Mouse (Mus musculus): ENCODE data around the gene Rundc1.
"Not testable (repeated sequence)": the region's sequence is repeated elsewhere in the genome, so short reads cannot be mapped to it uniquely, and the experiment has no call there.

Gene Rundc1

DNA sequence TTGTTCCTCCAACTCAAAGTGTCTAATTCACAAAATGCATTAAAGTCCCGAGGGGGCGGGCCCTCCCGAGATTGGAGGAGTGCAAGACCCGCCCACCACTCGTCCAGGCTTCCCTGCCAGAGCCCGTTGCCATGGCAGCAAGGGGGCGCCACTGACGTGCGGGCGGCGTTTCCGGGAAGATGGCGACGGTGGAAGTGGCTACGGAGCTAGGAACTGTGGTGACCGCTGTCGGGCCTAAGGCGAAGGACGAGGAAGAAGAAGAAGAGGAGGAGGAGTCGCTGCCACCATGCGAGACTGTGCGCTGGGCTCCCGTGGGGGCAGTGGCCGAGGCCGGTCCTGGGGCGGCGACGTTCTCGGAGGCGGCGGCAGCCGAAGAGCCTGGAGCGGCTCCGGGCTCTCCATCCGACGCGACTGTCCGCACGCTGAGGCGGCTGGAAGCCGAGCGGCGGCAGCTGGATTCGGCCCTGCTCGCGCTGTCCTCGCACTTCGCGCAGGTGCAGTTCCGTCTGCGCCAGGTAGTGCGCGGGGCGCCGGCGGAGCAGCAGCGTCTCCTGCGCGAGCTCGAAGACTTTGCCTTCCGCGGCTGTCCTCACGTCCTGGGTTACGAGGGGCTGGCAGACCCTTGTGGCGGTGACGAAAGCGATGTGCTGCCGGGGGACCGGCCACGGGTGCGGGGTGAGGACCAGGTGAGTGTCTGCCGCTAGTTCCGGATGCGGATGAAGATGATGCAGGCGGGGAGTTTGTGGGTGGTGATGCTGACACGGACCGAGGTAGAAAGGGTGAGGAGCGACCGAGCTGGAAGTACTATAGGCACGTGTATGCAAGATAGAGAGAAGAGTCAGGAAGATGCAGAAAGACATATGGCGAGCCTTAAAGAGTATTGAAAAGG, at the start of gene Rundc1, which contains the start of gene Ptges3l:
Gene Rundc1 (plus strand): TSS at position 161 of the 889 bp plus-strand sequence.
Gene Ptges3l (minus strand): TSS at position 409 of the 889 bp plus-strand sequence.
- DNase-seq (ENCODE audit: low spot score in 2 of 2) = peak; percentile 94 to 98

DNA sequence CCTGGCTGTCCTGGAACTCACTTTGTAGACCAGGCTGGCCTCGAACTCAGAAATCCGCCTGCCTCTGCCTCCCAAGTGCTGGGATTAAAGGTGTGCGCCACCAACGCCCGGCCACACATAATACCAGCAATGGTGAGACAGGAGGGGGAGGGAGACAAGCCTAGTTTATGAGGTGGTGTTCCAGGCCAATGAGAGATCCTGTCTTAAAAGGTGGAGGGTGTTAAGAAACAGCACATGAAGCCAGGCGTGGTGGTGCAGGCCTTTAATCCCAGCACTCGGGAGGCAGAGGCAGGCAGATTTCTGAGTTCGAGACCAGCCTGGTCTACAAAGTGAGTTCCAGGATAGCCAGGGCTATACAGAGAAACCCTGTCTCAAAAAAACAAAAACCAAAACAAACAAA, 46.7 kb upstream of the Rundc1 start:
- DNase-seq (ENCODE audit: low spot score in 2 of 2) = not testable (repeated sequence)

DNA sequence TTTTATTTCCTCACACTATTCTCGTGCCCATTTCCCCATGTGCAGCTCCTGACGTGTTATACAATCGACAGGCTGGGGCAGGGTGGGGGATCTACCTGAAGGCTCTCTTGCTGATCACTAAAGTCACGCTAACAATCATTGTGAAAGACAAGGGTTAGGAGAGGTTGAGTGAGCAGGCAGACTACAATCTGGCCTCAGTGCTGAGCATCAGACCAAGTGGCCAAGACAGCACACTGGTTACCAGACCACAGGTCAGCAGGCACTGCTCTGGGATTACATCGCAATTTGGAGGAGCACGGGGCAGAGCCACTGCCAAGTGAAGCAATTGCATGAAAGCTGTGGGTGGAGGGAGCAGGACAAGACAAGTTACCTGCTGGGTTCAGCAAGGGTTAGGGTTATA, 46.0 kb upstream of the Rundc1 start:
- no peak for DNase-seq (ENCODE audit: low spot score in 2 of 2)

DNA sequence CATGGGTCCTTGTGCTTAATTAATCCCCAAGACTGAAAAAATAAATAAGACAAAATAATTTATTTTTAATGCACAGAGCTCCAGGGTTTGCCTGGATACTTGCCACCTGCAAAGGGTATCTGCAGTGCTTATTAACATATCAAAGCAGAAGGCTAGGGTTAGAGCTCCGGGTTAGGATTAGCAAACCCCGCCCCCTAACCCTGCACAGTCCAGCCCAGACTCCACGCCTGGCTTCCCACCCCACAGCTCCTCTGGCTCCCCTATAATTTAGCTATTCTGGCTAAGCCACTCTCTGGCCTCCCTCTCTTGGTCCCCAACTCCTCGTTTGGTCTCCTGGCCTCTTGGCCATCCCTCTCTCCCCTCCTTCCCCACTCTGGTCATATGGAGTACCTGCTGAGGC, 43.1 kb upstream of the Rundc1 start:
- DNase-seq (ENCODE audit: low spot score in 2 of 2) = no peak

DNA sequence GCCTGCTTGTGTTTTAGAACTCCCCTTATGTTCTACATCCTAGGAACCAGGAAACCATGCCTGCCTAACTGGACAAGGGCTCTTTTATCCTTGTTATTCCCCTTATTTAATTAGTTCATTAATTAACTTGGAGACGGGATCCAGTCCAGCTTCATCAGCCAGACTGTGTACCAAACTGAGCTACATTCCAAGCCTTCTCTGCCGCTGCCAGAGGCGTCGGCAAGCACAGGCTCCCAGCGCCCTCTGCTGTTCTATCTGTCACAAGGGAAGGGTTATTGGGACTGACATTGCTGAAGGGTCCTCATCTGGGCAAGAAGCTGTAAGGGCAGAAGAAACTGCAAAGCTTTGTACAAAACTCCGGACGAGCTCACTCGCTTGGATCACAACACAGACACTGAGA, 29.8 kb upstream of the Rundc1 start:
- peak; percentile 40 to 69 for DNase-seq (ENCODE audit: low spot score in 2 of 2)

DNA sequence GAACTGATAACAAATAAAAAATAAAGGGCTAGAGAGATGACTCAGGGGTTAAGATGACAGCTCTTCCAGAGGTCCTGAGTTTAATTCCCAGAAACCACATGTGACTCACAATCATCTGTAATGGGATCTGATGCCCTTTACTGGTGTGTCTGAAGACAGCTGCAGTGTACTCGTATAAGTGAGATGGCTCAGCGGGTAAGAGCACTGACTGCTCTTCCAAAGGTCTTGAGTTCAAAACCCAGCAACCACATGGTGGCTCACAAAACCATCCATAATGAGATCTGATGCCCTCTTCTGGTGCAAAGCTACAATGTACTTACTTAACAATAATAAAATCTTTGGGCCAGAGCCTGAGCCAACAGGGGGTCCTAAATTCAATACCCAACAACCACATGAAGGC, 9.6 kb upstream of the Rundc1 start:
- no peak for DNase-seq (ENCODE audit: low spot score in 2 of 2)

DNA sequence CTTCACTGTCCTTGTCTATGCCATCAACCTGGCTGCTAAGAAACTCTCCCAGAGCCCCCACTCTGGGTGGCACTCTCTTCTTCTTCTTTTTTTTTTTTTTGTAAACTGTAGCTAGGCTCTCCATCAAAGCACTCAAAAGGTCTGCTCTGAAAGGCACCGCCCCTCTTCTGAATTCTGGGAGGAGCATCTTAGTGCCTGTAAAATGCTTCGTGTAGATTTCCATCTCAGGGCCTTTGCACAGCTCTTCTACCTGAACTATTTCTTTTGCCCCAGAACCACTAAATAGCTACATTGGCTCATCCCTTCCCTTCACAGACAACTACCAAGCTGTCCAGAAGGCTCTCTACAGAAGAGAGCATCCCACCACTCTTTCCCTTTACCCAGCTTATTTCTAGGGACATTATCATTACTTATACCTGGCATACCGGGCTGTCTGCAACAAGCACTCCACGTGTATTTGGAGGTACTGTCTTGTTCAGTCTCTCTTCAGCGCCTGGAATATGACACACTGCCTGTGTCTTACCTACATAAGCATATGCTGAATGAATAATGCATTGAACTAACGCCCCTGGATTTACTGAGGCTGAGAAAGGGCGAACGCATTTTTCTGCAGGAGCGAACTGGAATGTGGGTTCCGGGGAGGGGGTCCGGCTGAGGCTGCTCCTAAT, 8.3 kb upstream of the Rundc1 start:
- no peak for DNase-seq (ENCODE audit: low spot score in 2 of 2)

DNA sequence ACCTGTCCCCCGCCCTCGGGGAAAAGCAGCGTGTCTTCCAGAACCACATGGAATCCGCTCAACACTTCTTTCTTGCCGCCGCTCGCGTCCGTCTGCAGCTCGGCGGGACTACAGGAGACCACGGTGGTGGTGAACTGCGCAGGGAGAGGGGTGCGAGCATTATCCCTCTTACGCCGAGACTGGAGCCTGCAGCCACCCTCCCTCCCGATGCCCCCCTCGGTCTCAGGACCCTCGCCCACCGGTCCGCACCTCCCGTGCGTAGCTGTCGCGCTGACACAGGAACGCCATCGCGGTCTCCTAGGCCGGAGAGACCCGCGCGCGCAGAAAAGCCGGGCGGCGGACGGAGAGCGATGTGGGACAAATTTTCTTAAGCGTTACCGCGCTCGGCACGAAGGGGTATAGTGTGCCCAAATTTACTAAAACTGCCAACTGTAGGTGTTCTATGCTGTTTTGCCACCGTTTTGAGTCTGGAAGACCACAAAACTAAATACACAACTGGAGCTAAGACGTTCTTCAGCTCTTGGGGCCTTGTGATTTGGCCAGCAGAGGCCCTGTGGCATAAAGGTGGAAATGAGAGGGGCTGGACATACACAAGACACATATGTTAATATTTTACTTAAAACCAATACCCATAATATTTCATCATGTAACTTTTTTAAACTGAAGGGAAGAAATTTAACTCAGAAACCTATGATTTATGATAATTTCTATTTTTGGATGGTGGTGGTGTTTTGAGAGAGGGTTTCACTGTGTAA, 7.6 kb upstream of the Rundc1 start, which contains the start of gene Aarsd1:
Gene Aarsd1 (minus strand): TSS at position 515 of the 755 bp plus-strand sequence.
- DNase-seq (ENCODE audit: low spot score in 2 of 2) = peak; percentile 71 to 86

DNA sequence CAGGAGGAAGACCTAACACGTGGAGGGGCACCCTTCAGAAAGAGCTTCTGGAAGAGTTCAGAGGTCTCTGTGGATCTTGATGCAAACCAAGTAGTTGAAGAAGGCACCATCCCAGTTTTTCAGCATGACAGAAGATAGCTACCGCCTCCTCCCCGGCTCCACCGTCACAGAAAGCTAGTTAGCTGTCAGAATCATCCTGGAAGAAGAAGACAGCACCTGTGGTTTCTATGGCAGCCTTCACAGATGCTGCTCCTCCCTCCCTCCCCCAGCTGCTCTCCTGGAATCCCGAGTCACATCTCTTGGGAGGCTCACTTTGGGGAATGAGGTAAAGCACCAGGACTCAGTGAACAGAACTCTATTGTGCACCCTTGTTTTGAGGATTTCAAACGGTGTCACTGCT, 5.9 kb upstream of the Rundc1 start:
- DNase-seq (ENCODE audit: low spot score in 2 of 2) = peak; percentile 32 to 55

DNA sequence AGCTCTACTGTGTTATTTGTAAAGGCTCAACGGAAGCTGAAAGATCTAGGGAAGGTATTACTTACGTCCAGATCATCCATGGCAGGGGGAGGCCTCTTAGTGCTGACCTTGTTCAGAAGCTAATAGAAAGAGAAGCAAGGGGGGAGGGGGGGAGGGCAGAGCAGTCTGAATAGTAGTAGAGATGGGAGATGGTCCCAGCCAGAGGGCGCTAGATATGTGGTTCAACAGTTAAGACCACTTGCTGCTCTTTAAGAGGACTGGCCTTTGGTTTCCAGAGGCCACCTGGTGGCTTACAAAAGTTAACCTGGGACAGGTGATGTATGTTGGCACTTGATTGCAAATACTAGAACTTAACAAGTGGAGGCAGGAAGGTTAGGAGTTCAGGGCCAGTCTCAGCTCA, 5.3 kb upstream of the Rundc1 start:
- DNase-seq (ENCODE audit: low spot score in 2 of 2) = no peak

DNA sequence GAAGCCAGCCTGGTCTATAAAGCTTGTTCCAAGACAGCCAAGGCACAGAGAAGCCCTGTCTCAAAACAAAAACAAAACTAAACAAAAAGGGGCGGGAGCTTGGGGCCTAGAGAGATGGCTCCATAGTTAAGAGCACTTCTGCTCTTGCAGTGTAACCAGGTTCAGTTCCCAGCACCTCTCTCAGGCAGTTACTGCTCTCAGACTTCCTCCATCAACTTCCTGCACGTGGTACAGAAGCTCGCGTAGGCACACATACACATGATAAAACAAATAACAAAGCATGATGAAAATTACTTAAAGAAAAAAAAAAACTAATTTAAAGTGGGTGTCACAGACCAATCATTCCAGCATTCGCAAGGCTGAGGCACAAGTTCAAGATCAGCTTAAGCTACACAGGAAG, 4.7 kb upstream of the Rundc1 start:
- DNase-seq (ENCODE audit: low spot score in 2 of 2) = no peak

DNA sequence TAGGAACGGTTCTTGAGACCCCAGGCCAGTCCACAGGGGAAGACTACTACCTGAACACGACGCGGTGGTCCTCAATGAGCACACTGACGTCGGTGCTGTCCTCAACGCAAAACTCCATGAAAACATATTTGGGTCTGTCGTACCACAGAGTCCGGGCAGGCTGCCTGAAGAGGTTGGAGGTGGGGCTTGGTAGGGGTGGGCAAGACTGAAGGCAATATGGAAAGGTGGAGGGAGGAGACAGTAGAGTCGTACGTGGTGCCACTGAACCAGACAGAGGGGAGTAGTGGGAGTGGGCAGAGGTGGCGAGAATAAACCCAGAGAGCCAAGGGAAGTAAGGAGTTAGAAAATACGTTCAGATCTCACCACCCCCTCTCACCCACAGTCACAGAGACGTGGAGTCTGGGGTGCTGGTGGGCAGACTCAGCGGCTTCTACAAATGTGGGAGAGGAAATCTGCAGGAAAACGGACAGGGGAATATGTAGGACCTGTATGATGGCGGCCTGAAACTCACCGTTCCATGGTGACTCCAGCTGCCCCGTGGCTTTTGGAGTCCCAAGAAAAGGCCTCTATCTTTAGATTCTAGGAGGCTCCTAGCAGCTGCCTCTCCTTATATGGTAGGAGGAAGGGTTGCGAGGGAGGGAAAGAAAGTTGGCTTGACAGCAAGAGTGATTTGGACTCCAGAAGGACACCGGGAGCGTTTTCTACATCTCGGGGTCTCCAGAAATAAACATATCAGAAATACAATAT, 607 bp upstream of the Rundc1 start, which contains the start of gene Gm27029:
Gene Gm27029 (minus strand): TSS at position 692 of the 747 bp plus-strand sequence.
- peak in 1 of 2 experiments; percentile 24 for DNase-seq (ENCODE audit: low spot score in 2 of 2)

DNA sequence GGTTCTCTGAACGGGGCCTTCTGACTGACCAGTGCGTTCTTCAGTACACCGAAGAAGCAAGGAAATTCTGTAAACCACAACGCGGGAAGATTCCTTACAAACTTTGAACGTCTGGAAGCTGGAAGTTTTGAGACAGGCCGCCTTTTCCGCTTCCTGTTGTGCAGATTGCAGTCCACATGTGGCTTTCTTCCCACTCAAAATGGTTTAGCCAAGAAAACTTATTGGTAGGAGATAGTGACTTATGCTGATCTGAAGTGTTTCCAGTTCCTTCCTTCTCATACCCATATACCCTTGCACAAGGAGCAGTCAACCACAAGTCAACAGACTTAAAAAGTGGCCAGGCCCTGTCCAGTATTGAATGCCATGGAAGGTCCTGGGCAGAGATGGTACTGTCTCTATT, 1.3 kb downstream of the Rundc1 start:
- no peak for DNase-seq (ENCODE audit: low spot score in 2 of 2)

DNA sequence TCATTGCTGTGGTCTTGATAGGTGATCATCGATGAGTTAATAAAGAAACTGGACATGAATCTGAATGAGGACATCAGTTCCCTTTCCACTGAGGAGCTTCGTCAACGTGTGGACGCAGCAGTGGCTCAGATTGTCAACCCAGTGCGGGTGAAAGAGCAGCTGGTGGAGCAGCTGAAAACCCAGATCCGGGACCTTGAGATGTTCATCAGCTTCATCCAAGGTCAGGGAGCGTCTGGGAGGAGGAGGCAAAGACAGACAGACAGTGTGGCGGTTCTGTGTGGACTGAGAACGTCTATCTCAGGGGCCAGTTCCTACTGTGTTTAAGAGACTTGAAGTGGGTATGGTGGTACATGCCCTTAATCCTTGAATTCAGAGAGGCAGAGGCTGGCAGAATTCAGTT, 6.4 kb downstream of the Rundc1 start:
- no peak for DNase-seq (ENCODE audit: low spot score in 2 of 2)

DNA sequence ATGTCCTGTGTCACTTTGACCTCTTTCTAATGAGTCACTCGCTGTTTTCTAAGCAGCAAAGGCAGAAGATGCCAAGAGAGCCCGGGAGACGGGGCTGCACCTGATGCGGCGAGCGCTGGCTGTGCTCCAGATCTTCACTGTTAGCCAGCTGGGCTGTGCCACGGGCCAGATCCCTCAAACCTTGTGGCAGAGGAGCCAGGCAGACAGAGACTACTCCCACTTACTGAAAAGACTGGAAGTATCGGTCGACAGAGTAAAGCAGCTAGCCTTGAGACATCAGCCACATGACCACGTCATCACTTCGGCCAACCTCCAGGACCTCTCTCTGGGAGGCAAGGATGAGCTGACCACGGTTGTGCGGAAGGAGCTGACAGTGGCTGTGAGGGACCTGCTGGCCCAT, 8.5 kb downstream of the Rundc1 start:
- DNase-seq (ENCODE audit: low spot score in 2 of 2) = no peak

DNA sequence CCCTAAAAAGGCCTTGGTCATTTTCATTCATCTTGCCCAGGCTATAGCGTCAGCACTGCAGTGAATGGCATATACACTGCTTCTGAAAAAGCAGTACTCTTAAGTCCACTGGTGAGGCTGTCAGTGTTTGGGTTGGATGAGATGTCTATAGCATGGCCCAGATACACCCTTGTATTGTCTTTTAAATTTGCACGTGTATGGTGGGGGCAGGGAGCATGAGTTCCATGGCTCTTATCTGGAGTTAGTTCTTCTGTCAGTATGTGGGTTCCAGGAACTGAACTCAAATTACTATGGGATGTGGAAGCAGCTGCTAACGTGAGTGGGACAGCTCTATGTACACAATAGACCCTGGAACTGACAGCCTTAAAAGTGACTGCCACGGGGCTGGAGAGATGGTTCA, 10.9 kb downstream of the Rundc1 start:
- DNase-seq (ENCODE audit: low spot score in 2 of 2) = no peak

DNA sequence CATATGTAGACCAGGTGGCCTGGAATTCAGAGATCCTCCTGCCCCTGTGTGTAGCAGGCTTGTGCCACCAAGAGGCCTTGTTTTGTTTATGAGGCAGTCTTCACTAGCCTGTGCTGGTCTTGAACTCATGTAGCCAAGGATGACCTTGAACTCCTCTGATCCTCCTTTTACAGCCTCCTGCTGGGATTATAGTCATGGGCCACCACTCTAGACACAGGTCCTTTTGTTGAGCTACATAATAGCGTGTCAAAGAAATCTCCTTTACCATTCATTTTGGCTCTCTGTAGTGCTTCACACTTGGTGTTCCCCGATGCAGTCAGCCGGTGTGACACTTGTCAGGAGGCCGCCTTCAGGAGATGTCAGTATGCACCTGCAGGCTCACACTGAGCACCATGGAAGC, 12.0 kb downstream of the Rundc1 start:
- DNase-seq (ENCODE audit: low spot score in 2 of 2) = no peak

DNA sequence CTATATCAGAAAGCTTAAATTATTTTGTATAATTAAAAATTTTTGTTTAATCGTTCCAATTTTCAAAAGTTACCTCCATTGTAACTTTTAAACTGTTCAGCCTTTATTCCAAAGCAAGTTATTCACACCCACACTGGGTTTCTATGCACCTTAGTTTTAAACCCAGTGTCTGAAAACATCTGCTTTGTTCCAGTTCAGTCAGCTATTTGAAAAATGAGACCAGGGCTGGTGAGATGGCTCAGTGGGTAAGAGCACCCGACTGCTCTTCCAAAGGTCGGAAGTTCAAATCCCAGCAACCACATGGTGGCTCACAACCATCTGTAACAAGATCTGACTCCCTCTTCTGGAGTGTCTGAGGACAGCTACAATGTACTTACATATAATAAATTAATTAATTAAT, 13.1 kb downstream of the Rundc1 start:
- not testable (repeated sequence) for DNase-seq (ENCODE audit: low spot score in 2 of 2)

DNA sequence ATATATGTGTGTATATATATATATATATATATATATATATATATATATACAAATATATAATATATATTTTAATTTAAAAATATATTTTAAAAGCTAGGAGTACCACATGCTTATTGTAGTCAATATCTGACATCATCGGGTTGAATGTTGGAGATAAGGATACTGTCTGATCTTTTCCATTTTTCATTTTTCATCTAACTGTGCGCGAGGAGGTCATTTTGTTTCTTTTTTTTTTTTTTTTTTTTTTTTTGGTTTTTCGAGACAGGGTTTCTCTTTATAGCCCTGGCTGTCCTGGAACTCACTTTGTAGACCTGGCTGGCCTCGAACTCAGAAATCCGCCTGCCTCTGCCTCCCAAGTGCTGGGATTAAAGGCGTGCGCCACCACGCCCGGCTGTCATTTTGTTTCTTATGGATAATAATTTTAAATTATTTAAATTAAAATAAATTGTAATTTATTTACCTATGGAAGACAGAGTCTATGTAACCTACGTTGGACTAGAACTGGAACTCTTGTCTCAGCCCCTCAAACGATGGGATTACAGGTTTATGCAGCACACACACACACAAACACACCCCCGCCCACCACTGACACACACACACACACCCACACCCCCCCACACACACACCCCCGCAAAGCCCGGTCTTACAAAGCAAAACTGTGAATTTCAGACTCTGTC, 16.7 kb downstream of the Rundc1 start:
- not testable (repeated sequence) for DNase-seq (ENCODE audit: low spot score in 2 of 2)

DNA sequence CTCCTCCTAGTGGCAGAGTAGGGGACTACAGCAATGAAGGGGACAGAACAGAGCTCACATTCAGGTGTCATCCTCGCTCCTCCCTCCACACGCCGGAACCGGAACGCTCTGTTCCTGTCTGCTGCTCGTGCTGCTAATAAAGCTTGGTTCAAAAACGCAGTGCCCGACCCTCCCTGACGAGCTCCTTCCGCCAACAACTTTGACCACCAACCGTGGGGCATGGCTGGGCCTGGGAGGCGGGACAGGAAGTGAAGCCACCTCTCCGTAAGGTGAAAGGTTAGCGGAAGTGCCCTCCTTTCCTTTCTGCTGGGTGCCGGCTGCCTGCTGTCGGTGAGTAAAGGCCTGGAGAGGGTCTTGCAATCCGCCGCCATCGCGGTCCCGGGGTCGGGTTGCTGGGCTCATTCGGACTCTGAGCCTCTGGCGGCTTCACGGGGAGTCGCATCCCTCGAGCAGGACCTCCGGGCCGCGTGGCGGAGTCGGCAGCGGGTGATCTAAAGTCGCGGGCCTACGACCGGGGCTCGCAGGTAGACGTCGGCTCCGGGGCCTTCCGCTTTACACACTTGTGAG, 17.3 kb downstream of the Rundc1 start, which contains the start of gene Rpl27:
Gene Rpl27 (plus strand): TSS at position 172 of the 567 bp plus-strand sequence.
- peak; percentile 97 to 98 for DNase-seq (ENCODE audit: low spot score in 2 of 2)
